Mouse (Mus musculus) CD4-positive, CD25-positive, alpha-beta regulatory T cell, adult 9 weeks (primary cell): ENCODE results near the gene Cln3. TPM values are rescaled to one million over a fixed set of nuclear protein-coding genes. Genes with fewer than 3 reads are reported as not detected.

ENCODE experiments used
- polyA plus RNA-seq: library from polyadenylated mRNA; unstranded; fragments of 100-300 nt; shearing (Covaris generic); gene quantifications from one replicate; pipeline ENCODE4 v1.2.1, GENCODE M21; 2017

Gene Cln3
- 109 TPM for polyA plus RNA-seq

DNA sequence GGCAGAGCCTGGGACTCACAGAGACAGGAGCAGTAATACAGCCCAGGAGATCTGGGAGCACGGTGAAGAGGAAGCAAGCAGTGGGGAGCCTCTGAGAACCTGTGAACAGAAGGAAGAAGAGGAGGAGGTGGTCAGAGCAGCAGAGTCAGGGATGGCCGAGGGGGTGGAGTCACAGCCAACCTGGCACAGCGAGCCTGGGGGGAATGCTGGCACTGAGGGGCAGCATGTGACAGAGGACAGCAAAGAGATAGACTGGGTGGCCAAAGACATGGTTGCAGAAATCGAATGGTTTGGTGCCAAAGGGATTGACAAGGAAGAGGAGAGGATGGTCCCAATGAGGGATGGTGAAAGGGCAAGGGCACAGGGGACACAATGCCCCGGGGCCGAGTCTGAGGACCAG, at the start of gene Cln3:
Gene Cln3 (minus strand): TSS at position 101 of the 400 bp plus-strand sequence.

GRCm38 (mm10) chr7:126630824-126631518, 45.4 kb upstream of the Cln3 start, which contains the start of gene Nupr1:
TSS of gene Nupr1 (minus strand) at chr7:126630861.

DNA sequence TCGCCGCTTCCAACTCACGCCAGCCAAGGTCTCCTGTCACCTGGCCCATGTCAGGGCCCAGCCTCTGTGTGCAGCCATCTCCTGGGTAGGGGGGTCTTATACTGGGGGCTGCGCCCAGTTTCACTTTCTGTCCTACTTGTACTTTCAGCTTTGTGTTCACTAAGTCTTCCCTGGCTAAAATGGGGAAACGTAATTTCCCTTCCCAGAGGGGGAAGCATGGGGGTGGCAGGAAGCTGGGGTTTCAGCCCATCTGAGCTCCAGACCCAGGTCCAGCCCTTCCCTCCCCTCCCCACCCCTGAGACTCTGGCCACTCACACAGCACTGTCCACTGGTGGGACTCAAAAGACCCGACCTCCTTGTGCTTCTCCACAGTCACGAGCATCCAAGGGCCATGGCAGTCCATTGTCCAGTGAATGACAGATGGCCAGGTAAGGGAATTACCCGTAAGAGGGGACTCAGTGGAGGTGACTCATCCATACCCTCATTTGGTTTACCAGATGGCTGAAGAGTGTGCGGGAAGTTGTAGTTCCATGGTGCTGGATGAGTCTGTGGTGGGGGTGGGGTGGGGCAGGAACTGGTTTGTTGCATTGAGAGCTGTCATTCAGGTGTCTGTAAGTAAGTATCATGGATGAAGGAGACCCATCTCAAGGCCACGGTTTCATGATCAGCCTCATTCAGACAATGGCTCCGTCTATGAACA, 9.4 kb upstream of the Cln3 start, which contains the start of gene Il27:
Gene Il27 (minus strand): TSS at position 80 of the 700 bp plus-strand sequence.

DNA sequence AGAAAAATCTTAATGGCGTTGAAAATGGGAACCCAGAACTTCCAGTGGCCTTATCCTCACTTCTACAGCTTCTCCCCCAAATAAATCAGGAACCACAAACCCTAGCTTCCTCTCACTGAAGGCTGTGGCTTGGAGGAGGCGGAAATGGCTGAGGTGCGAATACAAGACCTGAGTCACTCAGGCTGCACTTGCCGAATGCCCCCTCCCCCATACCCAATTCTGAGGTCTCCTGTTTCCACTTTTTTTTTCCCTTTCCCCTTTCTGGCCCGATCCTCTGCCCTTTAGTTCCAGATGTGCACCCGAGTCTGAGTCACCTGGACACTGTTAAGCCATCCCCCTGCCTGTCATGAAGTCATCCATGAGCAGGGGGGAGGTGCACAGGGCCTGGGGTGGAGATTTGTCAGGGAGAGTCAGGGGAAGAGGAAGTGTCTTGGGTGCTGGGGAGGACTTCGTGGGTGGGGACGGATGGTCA, 1.1 kb downstream of the Cln3 start, which contains the start of gene Apobr:
Gene Apobr (plus strand): TSS at position 437 of the 472 bp plus-strand sequence.

DNA sequence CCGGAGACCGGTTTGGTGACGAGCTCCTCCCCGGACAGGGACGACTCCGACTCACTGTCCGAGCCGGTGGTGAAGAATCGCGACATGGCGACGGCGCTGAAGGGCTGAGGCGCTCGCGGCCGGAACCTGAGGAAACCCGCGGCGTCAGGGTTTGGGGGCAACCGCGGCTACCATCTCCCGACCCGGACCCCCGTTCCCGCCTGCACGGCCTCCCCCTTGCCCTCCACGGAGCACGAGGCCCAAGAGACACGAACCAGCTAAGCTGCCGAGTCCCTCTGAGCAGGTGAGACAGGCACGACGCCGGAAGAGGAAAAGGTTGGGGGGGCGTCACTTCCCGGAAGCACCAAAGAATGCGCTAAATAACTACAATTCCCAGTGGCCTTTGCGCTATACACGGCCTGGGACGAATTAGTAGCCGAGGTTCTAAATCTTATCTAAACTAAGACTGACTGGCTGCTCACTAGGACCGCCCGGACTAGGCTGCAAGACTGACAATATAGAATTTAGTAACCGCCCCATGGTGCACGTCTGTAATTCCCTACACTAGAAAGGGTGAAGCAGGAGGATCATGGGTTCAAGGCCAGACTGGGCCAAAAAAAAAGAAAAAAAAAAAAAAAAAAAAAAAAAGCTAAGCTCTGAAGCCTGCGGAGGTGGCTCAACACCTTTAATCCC, 19.4 kb downstream of the Cln3 start, which contains the start of gene Eif3c:
Gene Eif3c (minus strand): TSS at position 318 of the 672 bp plus-strand sequence.

Other genes starting within 250 kb of the Cln3 start
- gene Lat, start 216.2 kb downstream of the Cln3 start, polyA plus RNA-seq: 970 TPM
- gene Spns1, start 208.4 kb downstream of the Cln3 start, polyA plus RNA-seq: 75.0 TPM
- 3.2 TPM for gene Nfatc2ip, start 189.1 kb downstream of the Cln3 start, polyA plus RNA-seq
- gene Cd19, start 170.9 kb downstream of the Cln3 start, polyA plus RNA-seq: 1.5 TPM
- 62.9 TPM for gene Rabep2, start 157.1 kb downstream of the Cln3 start, polyA plus RNA-seq
- 0.50 TPM for gene Atp2a1, start 122.7 kb downstream of the Cln3 start, polyA plus RNA-seq
- 32.4 TPM for gene Sh2b1, start 110.4 kb downstream of the Cln3 start, polyA plus RNA-seq
- gene Tufm, start 98.5 kb downstream of the Cln3 start, polyA plus RNA-seq: 143 TPM
- 25.6 TPM for gene Atxn2l, start 82.4 kb downstream of the Cln3 start, polyA plus RNA-seq
- 238 TPM for gene Eif3c, start 19.4 kb downstream of the Cln3 start, polyA plus RNA-seq
- 3.2 TPM for gene Apobr, start 875 bp downstream of the Cln3 start, polyA plus RNA-seq
- not detected for gene Il27, start 9.1 kb upstream of the Cln3 start, polyA plus RNA-seq
- gene Nupr1, start 45.0 kb upstream of the Cln3 start, polyA plus RNA-seq: not detected
- gene Sgf29, start 63.5 kb upstream of the Cln3 start, polyA plus RNA-seq: 132 TPM
- 1.4 TPM for gene Sult1a1, start 90.6 kb upstream of the Cln3 start, polyA plus RNA-seq
- gene Bola2, start 109.6 kb upstream of the Cln3 start, polyA plus RNA-seq: 153 TPM
- gene Slx1b, start 110.0 kb upstream of the Cln3 start, polyA plus RNA-seq: 10.8 TPM
- gene Coro1a, start 122.0 kb upstream of the Cln3 start, polyA plus RNA-seq: 3,709 TPM
- 37.7 TPM for gene Mapk3, start 173.8 kb upstream of the Cln3 start, polyA plus RNA-seq
- 1.9 TPM for gene Gdpd3, start 180.5 kb upstream of the Cln3 start, polyA plus RNA-seq
- 201 TPM for gene Ypel3, start 191.1 kb upstream of the Cln3 start, polyA plus RNA-seq
- gene Tbx6, start 195.7 kb upstream of the Cln3 start, polyA plus RNA-seq: 4.0 TPM
- 333 TPM for gene Ppp4c, start 206.7 kb upstream of the Cln3 start, polyA plus RNA-seq
- not detected for gene Fam57b, start 211.9 kb upstream of the Cln3 start, polyA plus RNA-seq
- not detected for gene 4930451I11Rik, start 245.8 kb upstream of the Cln3 start, polyA plus RNA-seq